Mouse (Mus musculus): ENCODE measurements around the gene 5830473C10Rik. TPM values are rescaled to one million over a fixed set of nuclear protein-coding genes. Genes with fewer than 3 reads are reported as not detected.

Gene 5830473C10Rik
- polyA plus RNA-seq, 1 experiment: not detected

DNA sequence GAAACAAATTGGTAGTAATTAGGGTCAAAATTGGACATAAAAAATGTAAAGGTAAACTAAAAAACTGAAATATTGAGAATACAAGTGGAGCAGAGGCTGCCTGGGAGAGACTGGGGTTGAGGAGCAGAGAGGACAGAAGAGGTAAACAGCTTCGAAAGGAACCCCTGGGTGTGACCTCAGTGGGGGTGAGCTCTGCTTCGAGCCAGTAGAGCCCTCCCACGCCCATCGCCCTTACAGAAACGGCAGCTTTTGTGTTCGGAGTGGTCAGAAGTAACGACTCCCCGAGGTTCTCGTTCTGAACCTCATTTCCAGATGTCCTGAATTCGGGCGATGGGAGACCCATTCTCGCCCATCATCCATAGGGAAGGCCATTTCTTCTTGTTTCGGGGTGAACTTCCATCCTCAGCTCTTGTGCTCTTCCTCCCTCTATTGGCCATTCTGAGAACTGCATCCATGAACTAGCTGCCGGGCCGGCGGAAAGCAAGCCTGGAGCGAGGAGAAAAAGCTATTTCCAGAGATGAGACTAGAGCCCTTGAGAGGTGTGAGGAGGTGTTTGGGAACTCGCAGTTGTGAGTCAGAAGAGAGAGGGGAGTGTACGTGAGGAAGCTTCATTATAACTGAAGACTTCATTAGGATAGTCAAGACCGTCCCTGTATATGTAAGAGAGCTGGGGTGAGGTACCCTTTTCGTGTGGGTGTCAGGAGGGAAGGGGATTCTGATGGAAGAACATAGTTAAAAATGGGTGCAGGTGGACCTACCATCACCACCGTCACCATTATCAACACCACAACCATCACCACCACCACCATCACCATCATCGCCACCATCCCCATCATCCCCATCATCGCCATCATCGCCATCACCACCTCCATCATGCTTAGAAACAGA, 28.0 kb downstream of the 5830473C10Rik start:
- peak overlapping the region; percentile 40 for H3K4me3 ChIP-seq (replicated peaks)
- H3K9me3 ChIP-seq (ENCODE audit: control insufficient read depth, low read length): no peaks in the 10 kb centered on the region
- no peaks in the 10 kb centered on the region for H3K36me3 ChIP-seq (ENCODE audit: control insufficient read depth)
- no peaks in the 10 kb centered on the region for H3K27me3 ChIP-seq (ENCODE audit: control insufficient read depth)
- H3K4me1 ChIP-seq (ENCODE audit: control insufficient read depth): no peaks in the 10 kb centered on the region
- TF ChIP-seq GATA1 (IDR thresholded peaks at IDR 0.05; ENCODE audit: low read length): no peak
- TF ChIP-seq TAL1 (IDR thresholded peaks at IDR 0.05; ENCODE audit: low read length): no peak

DNA sequence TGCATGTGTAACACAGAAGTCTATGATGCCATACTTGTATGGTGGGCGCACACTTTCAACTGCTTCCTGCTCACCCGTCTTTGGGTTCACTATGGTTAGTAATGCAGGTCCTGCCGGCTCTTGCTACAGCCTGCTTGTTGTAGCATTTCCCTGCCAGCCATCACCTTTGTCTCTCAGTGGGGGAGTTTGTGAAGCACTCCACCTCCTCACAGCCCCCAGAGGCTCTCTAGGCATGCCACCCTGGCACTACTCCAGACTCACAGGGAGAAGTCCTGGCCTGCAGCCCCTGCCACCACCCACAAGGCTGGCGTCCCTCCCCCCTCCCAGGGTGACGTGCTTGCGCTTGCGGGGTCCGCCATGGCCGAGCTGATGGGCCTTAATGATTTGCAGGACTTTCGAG, 29.8 kb downstream of the 5830473C10Rik start:
- H3K4me3 ChIP-seq (replicated peaks): no peak overlapping the region
- no peaks in the 10 kb centered on the region for H3K36me3 ChIP-seq (ENCODE audit: control insufficient read depth)
- no peaks in the 10 kb centered on the region for H3K9me3 ChIP-seq (ENCODE audit: control insufficient read depth, low read length)
- TF ChIP-seq GATA1 (IDR thresholded peaks at IDR 0.05; ENCODE audit: low read length) (no peak), TAL1 (IDR thresholded peaks at IDR 0.05; ENCODE audit: low read length) (no peak)
- peaks cover 3% of the 10 kb centered on the region for H3K4me1 ChIP-seq (ENCODE audit: control insufficient read depth)
- H3K27me3 ChIP-seq (ENCODE audit: control insufficient read depth): no peaks in the 10 kb centered on the region

DNA sequence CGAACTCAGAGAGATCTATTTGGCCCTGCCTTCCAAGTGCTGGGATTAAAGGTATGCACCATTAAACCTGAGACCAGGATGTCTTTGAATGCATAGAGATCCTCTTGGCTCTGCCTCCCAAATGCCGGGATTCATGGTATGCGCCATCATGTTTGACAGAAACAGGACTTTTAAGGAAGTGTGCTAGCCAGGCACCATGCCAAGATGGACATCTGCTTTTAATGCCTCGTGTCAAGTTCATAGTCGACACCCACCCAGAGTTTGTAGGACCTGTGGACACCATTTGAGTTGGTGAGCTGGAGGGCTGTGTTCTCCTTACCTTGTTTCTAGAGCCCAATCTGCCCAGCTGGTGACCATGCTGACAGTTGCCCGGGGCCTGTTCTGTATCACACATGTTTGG, 31.0 kb downstream of the 5830473C10Rik start:
- Histone ChIP-seq H3K4me3 (replicated peaks) (no peak overlapping the region), H3K27me3 (ENCODE audit: control insufficient read depth) (no peaks in the 10 kb centered on the region), H3K4me1 (ENCODE audit: control insufficient read depth) (peaks cover 3% of the 10 kb centered on the region), H3K9me3 (ENCODE audit: control insufficient read depth, low read length) (no peaks in the 10 kb centered on the region), H3K36me3 (ENCODE audit: control insufficient read depth) (no peaks in the 10 kb centered on the region)
- TF ChIP-seq GATA1 (IDR thresholded peaks at IDR 0.05; ENCODE audit: low read length) (no peak), TAL1 (IDR thresholded peaks at IDR 0.05; ENCODE audit: low read length) (no peak)

DNA sequence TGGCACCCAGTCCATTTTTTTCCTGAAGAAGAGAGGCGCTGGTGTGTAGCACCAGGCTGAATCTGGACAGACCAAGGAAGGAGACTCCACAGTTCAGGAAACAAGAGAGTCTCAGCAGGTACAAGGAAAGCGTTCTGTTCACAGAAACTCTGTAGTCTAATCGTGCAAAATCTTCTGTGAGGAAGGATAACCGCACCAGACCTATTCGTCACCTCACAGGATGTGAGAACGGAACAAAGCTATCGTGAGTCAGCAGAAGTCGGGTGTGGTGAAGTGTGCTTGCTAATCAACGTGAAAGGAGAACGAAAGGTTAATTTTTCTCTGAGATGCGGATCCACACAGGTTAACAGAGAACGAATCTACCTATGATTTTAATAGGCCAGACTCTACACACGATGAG, 34.0 kb downstream of the 5830473C10Rik start:
- Histone ChIP-seq H3K27me3 (ENCODE audit: control insufficient read depth) (no peaks in the 10 kb centered on the region), H3K9me3 (ENCODE audit: control insufficient read depth, low read length) (no peaks in the 10 kb centered on the region), H3K4me1 (ENCODE audit: control insufficient read depth) (peaks cover 3% of the 10 kb centered on the region), H3K4me3 (replicated peaks) (no peak overlapping the region), H3K36me3 (ENCODE audit: control insufficient read depth) (no peaks in the 10 kb centered on the region)
- TF ChIP-seq GATA1 (IDR thresholded peaks at IDR 0.05; ENCODE audit: low read length) (no peak), TAL1 (IDR thresholded peaks at IDR 0.05; ENCODE audit: low read length) (no peak)

DNA sequence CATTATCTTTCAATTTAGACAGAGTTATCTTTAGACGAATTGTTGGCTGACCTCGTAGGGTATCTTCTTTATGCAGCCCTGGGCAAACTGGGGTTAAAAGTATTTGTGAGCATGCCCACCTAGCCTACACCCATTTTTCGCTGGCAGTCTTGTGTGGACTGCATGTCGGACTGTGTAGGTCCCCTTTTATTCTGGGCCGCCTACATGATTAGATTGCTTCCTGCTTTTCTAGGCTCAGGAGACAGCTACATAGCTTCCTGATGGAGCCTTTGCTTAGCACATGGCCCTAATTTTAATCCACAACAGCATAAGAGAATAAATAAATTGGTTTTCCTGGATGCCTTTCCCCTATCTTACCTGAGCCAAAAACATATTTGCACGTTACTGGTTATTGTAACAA, 35.2 kb downstream of the 5830473C10Rik start:
- TF ChIP-seq TAL1 (IDR thresholded peaks at IDR 0.05; ENCODE audit: low read length): no peak
- TF ChIP-seq GATA1 (IDR thresholded peaks at IDR 0.05; ENCODE audit: low read length): no peak
- no peaks in the 10 kb centered on the region for H3K27me3 ChIP-seq (ENCODE audit: control insufficient read depth)
- no peaks in the 10 kb centered on the region for H3K9me3 ChIP-seq (ENCODE audit: control insufficient read depth, low read length)
- H3K4me1 ChIP-seq (ENCODE audit: control insufficient read depth): peaks cover 3% of the 10 kb centered on the region
- H3K4me3 ChIP-seq (replicated peaks): no peak overlapping the region
- no peaks in the 10 kb centered on the region for H3K36me3 ChIP-seq (ENCODE audit: control insufficient read depth)

DNA sequence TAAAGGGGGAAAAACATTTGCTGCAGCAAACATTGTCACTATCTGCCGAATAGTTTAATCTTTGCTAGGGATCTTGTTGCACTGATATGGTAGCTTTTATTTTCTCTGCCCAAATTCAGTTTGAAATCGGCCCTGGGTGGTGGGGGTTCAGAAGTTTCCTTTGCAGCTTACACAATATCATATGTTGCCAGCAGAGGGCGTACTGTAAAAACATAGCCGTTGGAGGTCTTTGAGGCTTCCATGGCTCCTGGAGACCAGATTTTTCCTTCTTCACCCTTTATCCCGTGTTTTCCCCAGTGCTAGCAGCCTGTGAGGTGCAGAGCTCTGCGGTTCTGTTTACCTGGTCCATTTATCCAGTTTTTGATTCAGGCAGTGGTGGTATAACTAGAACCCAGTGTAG, 40.6 kb downstream of the 5830473C10Rik start:
- TF ChIP-seq TAL1 (IDR thresholded peaks at IDR 0.05; ENCODE audit: low read length): no peak
- no peak for TF ChIP-seq GATA1 (IDR thresholded peaks at IDR 0.05; ENCODE audit: low read length)
- Histone ChIP-seq H3K4me3 (replicated peaks) (no peak overlapping the region), H3K9me3 (ENCODE audit: control insufficient read depth, low read length) (no peaks in the 10 kb centered on the region)

DNA sequence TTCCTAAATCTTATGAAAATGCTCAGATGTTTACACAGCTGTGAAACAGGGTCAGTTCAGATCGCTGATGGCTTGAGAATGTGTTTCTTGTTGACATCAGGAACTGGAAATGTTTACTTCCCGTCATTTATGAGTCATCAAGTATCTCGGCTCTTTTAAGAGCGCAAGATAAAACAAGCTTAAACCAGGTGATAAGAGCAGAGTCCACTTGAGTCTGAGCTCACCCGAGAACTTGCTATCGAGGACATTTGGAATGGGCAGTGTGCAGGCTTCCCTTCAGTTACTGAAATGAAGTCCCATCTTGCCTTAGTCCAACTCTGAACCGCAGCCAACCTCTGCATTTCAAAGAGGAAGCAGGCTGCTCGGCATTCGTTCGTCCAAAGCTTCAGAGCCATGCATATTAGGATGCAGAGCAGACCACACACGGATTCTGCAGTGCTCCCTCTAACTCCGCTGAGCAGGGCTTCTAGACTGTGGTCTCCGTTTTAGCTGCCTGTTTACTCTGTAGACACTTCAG, 42.6 kb downstream of the 5830473C10Rik start:
- Histone ChIP-seq H3K27me3 (ENCODE audit: control insufficient read depth) (no peaks in the 10 kb centered on the region), H3K36me3 (ENCODE audit: control insufficient read depth) (no peaks in the 10 kb centered on the region; the same call in 1 of the 2 replicates), H3K4me3 (replicated peaks) (no peak overlapping the region), H3K9me3 (ENCODE audit: control insufficient read depth, low read length) (no peaks in the 10 kb centered on the region), H3K4me1 (ENCODE audit: control insufficient read depth) (no peaks in the 10 kb centered on the region)
- no peak for TF ChIP-seq GATA1 (IDR thresholded peaks at IDR 0.05; ENCODE audit: low read length)
- TF ChIP-seq TAL1 (IDR thresholded peaks at IDR 0.05; ENCODE audit: low read length): no peak

More for the DNA sequence above, 40.6 kb downstream of the 5830473C10Rik start:
- H3K36me3 ChIP-seq (ENCODE audit: control insufficient read depth): no peaks in the 10 kb centered on the region; the same call in 1 of the 2 replicates
- H3K4me1 ChIP-seq (ENCODE audit: control insufficient read depth): no peaks in the 10 kb centered on the region
- H3K27me3 ChIP-seq (ENCODE audit: control insufficient read depth): no peaks in the 10 kb centered on the region

DNA sequence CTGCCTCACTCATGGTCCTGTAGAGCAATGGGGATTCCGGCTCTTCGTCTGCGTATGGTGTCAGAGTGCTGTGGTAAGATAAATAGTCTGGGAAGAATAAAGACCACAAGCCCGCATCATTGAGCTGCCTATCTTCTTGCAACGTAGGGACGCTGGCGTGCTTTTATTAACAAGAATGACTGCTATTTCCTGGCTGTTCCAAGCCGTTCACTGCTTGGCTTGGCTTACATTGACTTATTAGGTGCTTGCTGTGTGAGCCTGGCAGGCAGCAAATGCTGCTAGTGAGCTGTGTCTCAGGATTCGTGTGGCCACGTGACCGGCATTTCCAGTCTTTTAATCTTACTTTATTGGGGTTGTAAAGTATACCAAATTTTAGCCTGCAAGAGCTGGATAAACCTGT, 48.0 kb downstream of the 5830473C10Rik start:
- no peaks in the 10 kb centered on the region for H3K9me3 ChIP-seq (ENCODE audit: control insufficient read depth, low read length)
- no peaks in the 10 kb centered on the region for H3K4me1 ChIP-seq (ENCODE audit: control insufficient read depth)
- no peaks in the 10 kb centered on the region for H3K27me3 ChIP-seq (ENCODE audit: control insufficient read depth)
- no peaks in the 10 kb centered on the region; the same call in 1 of the 2 replicates for H3K36me3 ChIP-seq (ENCODE audit: control insufficient read depth)
- H3K4me3 ChIP-seq (replicated peaks): no peak overlapping the region
- TF ChIP-seq TAL1 (IDR thresholded peaks at IDR 0.05; ENCODE audit: low read length) (no peak), GATA1 (IDR thresholded peaks at IDR 0.05; ENCODE audit: low read length) (no peak)

DNA sequence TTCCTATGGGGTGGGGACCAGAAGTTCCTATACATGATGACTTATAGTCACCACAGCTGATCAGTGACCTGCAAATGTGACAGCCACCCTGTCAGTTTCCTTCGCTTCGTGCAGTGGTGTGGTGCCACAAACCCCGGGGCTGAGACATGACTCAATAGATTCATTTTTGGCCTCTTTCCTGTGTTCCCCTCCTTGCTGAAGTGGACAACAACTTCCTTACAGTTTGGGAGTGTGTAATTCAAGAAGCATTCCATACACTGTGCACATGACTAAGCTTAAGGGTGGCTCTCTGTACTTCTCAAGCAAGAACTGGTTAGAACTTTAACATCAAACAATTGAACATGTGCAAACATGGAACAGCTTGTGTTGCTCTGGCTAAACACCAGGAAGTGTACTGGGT, 50.5 kb downstream of the 5830473C10Rik start:
- no peaks in the 10 kb centered on the region for H3K9me3 ChIP-seq (ENCODE audit: control insufficient read depth, low read length)
- no peaks in the 10 kb centered on the region for H3K27me3 ChIP-seq (ENCODE audit: control insufficient read depth)
- no peak overlapping the region for H3K4me3 ChIP-seq (replicated peaks)
- TF ChIP-seq GATA1 (IDR thresholded peaks at IDR 0.05; ENCODE audit: low read length): no peak
- no peak for TF ChIP-seq TAL1 (IDR thresholded peaks at IDR 0.05; ENCODE audit: low read length)
- H3K36me3 ChIP-seq (ENCODE audit: control insufficient read depth): no peaks in the 10 kb centered on the region; the same call in 1 of the 2 replicates
- H3K4me1 ChIP-seq (ENCODE audit: control insufficient read depth): no peaks in the 10 kb centered on the region

All from erythroblast, embryonic 14.5 days (primary cell).